ENCODE assay signal across 12 mouse cellular contexts in genomic region chr12:77085244-77085643, GRCm38 (mm10).
DNase-seq lines count a peak whose midpoint lies in the region; ATAC-seq and TF ChIP-seq lines count a peak whose summit lies in the region.
"Had no signal": no experiment of that assay in that cellular context is flagged by ENCODE, and none has a peak within 500 bp of the region (broad histone marks: within the 10 kb centered on the region; RNA-seq: fewer than 3 reads in every experiment).

No protein-coding gene starts in this region.

- 0 out of 2 replicates have a peak overlapping the region, but pooled peaks have one; percentile 14 for H3K4me2 ChIP-seq in liver, postnatal 0 days (ENCODE audit: low read depth, low read length)
- no peak overlapping the region for H3K4me2 ChIP-seq in forebrain, embryonic 13.5 days
- no peak overlapping the region for H3K4me2 ChIP-seq in forebrain, embryonic 15.5 days (replicated peaks)
- H3K4me2 ChIP-seq: embryonic facial prominence, embryonic 13.5 days had no signal

- peak; percentile 42; the same call in 1 of the 2 replicates for ATAC-seq in erythroid progenitor cell, adult 5-6 weeks (replicated peaks; ENCODE audit: low FRiP score, poor library complexity, severe bottlenecking)
- ATAC-seq in liver, postnatal 0 days: no peak
- no peak for ATAC-seq in forebrain, embryonic 13.5 days
- ATAC-seq in forebrain, embryonic 15.5 days (replicated peaks): no peak

- no peaks in the 10 kb centered on the region for H3K27me3 ChIP-seq in liver, postnatal 0 days (ENCODE audit: insufficient read depth, low read length)
- H3K27me3 ChIP-seq in forebrain, embryonic 13.5 days: no peaks in the 10 kb centered on the region
- no peaks in the 10 kb centered on the region for H3K27me3 ChIP-seq in forebrain, embryonic 15.5 days
- H3K27me3 ChIP-seq: embryonic facial prominence, embryonic 13.5 days had no signal

- H3K4me1 ChIP-seq in liver, postnatal 0 days (ENCODE audit: insufficient read depth): peaks cover 9% of the 10 kb centered on the region
- no peaks in the 10 kb centered on the region for H3K4me1 ChIP-seq in forebrain, embryonic 13.5 days
- no peaks in the 10 kb centered on the region for H3K4me1 ChIP-seq in forebrain, embryonic 15.5 days
- H3K4me1 ChIP-seq: embryonic facial prominence, embryonic 13.5 days had no signal

- no peak overlapping the region for H3K9ac ChIP-seq in liver, postnatal 0 days (replicated peaks)
- no peak overlapping the region for H3K9ac ChIP-seq in forebrain, embryonic 13.5 days
- H3K9ac ChIP-seq in forebrain, embryonic 15.5 days (replicated peaks): no peak overlapping the region
- H3K9ac ChIP-seq: embryonic facial prominence, embryonic 13.5 days had no signal

- H3K27ac ChIP-seq in liver, postnatal 0 days (ENCODE audit: low read depth): no peak overlapping the region
- H3K27ac ChIP-seq in forebrain, embryonic 13.5 days: no peak overlapping the region
- H3K27ac ChIP-seq in forebrain, embryonic 15.5 days (replicated peaks): no peak overlapping the region
- H3K27ac ChIP-seq: embryonic facial prominence, embryonic 13.5 days had no signal

- TF ChIP-seq CTCF in liver, postnatal 0 days (IDR thresholded peaks at IDR 0.05; ENCODE audit: low read depth): no peak

- no peaks in the 10 kb centered on the region for H3K36me3 ChIP-seq in liver, postnatal 0 days (replicated peaks; ENCODE audit: insufficient read depth, low read length)
- no peaks in the 10 kb centered on the region for H3K36me3 ChIP-seq in forebrain, embryonic 13.5 days (ENCODE audit: poor library complexity, severe bottlenecking)
- no peaks in the 10 kb centered on the region for H3K36me3 ChIP-seq in forebrain, embryonic 15.5 days
- H3K36me3 ChIP-seq: embryonic facial prominence, embryonic 13.5 days had no signal

- H3K9me3 ChIP-seq in liver, postnatal 0 days (ENCODE audit: low read length): no peaks in the 10 kb centered on the region
- H3K9me3 ChIP-seq in forebrain, embryonic 13.5 days (replicated peaks): no peaks in the 10 kb centered on the region
- no peaks in the 10 kb centered on the region for H3K9me3 ChIP-seq in forebrain, embryonic 15.5 days
- H3K9me3 ChIP-seq: embryonic facial prominence, embryonic 13.5 days had no signal

- no peak for TF ChIP-seq EP300 in liver, postnatal 0 days (IDR thresholded peaks at IDR 0.05; ENCODE audit: low read depth)

- 43% methylated on average over 7 of the region's 7 CpGs for WGBS in liver, postnatal 0 days (ENCODE audit: insufficient replicate concordance)
- 89% methylated on average over 7 of the region's 7 CpGs for WGBS in forebrain, embryonic 13.5 days
- WGBS in forebrain, embryonic 15.5 days: 90% methylated on average over 7 of the region's 7 CpGs

- no peak overlapping the region for H3K4me3 ChIP-seq in liver, postnatal 0 days (ENCODE audit: low read depth, low read length)
- no peak overlapping the region for H3K4me3 ChIP-seq in forebrain, embryonic 13.5 days
- no peak overlapping the region for H3K4me3 ChIP-seq in forebrain, embryonic 15.5 days
- H3K4me3 ChIP-seq: embryonic facial prominence, embryonic 13.5 days had no signal

- DNase-seq in urinary bladder, postnatal 14 days (ENCODE audit: low spot score): peak; percentile 32
- DNase-seq in urinary bladder, postnatal 25 days (ENCODE audit: low spot score): no peak
- no peak for DNase-seq in liver, postnatal 0 days
- no peak for DNase-seq in adrenal gland, postnatal 14 days
- no peak for DNase-seq in right cerebral cortex, postnatal 10 days (ENCODE audit: low spot score in 2 of 2)
- DNase-seq: cerebellum, adult 11-12 months; kidney, postnatal 4 days; left cerebral cortex, postnatal 4 days had no signal
